Mouse (Mus musculus) testis, adult 2 months (tissue): ENCODE results near the gene Olfr527.

Experiments
- CTCF ChIP-seq: fragments of 200-500 bp; IDR thresholded peaks from 2 replicates; pipeline ENCODE4 v1.5.1; 2012; ENCODE audit warnings: low read depth, mild to moderate bottlenecking, inconsistent platforms, low read length, moderate library complexity; ENCODE audit not compliant: control insufficient read depth, insufficient read depth, insufficient replicate concordance
- POLR2A ChIP-seq: fragments of 200-500 bp; IDR thresholded peaks from 2 replicates; pipeline ENCODE4 v1.6.1; 2012; ENCODE audit warnings: low read depth, mild to moderate bottlenecking, inconsistent platforms, low read length, moderate library complexity; ENCODE audit not compliant: control insufficient read depth

GRCm38 (mm10) chr7:140296876-140297275 lies 36.9 kb upstream of the Olfr527 start:
- TF ChIP-seq CTCF (no peak), POLR2A (no peak)
